Mouse (Mus musculus) c-Kit-positive CD71-positive TER-119-positive erythroid progenitor cells, embryonic 14.5 days (primary cell): ENCODE data around the gene Dlg2.

Experiments
- DNase-seq: peaks from one replicate; pipeline ENCODE4 v3.0.0-alpha.2; 2013; ENCODE audit warnings: low spot score

Dlg2 gene

DNA sequence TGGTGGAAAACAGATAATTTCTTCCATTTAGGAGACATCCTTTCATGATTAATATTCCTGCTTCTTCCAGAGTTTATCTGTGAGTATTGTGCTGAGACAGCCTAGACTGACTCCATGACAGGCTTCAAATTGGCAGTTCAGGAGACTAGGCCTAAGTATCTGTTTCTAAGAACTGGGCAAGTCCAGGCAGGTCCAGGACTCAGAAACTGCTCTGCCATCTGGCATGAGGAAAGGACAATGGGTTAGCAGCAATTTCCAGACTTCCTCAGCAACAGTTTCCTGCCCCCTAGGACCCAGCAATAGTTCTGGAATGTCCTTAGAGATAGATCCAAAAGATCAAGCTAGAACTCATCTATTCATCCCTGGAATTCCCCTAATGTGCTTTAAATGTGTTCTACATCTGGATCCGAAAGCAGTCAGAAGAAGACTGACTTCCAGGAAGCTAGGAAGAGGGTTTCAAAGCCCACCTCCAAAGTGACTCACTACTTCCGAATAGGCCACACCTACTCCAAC is 64.4 kb downstream of the Dlg2 start:
- DNase-seq: no peak

DNA sequence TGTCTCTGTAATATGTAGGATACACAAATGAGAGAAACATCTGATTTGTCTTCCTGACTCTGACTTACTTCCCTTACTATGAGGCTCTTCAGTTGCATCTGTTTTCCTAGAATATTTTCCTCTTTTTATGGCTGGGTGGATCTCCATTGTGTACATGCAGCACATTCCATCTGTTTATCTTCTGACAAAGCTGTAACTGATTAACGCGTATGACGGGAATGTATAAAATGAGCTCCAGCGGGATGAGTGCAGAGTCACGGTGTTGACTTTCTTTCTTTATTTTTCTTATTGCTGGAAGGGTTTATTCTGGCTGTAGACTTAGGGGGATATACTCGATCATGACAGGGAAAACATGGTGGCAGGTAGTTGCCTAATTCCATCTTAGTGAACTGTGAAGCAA is 76.9 kb downstream of the Dlg2 start:
- DNase-seq: no peak

DNA sequence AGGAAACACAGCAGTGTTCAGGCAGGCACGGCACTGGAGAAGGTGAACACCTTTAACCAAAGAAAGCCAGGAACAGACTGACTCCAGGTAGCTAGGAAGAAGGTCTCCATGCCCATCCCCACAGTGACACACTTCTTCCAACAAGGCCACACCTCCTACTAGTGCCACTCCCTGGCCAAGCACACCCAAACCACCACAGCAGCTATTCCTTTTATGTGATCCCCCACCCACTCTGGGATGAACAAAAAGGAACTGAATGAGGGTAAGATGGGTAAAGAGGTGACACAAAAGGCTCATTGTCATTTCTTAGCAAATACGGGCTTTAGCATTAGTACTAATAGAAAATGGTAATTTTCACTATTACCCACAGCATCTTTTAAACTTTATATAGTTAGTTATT is 77.9 kb downstream of the Dlg2 start:
- no peak for DNase-seq

DNA sequence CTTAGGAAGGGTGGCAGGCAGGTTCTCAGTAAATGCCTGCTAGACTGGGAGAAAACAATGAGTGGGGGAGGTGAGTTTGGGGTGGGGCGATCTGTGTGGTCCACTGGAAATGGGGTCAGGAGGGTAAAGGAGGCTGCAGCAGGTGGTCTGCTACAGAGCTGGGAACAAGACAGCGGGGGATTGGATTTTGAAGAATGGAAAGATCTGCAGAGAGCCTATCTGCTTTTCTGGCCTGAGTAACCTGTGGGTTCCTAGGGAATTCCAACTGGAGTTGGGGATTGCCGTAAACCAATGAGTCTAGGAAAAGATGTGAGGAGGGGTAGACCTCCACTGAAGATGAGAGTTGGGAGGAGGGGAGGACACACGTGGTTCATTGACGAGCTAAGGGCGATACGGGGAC is 92.7 kb downstream of the Dlg2 start:
- no peak for DNase-seq

DNA sequence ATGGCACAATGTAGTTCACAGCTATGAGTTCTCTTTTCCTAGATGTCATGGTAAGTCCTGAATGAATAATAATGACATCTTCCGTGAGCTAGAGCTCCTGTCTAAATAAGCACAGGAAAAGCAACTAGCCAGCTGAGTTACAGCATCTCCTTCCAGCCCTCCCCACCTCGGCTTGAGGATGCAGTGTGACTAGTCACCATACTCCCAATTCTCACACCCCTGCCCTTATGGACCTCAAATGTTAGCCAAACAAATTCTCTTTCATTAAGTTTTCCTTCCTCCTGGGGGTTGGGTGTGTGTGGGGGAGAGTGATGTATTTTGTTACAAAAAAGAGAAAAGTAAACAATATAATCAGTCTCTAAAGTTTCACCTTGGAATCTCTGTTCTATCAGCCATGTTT is 111.3 kb downstream of the Dlg2 start:
- DNase-seq: no peak

DNA sequence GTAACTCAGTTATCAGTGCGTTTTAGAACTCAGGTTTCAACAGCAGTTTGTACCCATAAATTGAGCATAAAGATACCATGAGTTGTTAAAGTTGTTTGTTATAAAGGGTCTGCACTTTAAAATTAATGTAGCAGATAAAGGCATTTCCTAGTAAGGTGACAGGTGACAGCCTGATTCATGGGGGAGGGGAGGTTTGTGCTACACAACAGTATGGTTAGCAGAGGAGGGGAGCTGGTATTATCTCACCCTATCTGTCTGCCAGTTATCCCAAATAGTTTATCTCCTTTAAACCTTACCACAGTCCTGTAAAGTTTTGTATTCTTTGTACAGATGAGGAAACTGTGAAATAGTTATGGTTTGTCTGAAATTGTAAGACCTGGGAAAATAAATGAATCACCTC is 111.8 kb downstream of the Dlg2 start:
- no peak for DNase-seq

DNA sequence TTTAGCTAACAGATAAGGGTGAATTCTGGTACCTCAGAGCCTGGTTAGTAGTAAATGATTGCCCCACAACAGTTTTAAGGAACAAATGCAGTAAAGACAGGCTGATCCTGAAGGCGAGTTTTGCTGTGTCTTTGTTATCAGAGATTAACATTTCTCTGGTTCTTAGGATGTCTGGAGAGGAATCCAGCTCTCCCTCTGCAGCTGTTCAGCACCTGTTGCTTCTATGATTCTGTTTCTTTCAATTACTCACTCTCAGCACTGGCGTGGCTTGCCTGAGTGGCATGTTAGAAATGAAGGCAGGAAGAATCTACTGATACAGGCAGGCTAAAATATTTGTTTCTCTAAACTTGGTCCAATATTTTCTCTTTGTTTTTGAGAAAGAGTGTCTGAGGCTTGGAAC is 133.3 kb downstream of the Dlg2 start:
- no peak for DNase-seq

DNA sequence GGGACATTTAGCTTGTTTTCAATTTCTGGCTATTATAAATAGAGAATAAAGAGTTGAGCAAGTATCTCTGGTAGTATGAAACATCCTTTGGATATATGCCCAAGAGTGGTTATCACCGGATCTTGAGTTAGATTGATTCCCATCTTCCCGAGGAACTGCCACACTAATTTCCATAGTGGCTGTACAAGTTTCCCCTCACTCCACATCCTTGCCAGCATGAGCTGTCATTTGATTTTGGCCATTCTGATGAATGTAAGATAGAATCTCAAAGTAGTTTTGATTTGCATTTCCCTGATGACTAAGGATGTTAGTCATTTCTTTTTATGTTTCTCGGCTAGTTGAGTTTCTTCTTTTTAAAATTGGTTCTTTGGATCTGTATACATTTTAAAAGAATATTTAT is 154.1 kb downstream of the Dlg2 start:
- no peak for DNase-seq

DNA sequence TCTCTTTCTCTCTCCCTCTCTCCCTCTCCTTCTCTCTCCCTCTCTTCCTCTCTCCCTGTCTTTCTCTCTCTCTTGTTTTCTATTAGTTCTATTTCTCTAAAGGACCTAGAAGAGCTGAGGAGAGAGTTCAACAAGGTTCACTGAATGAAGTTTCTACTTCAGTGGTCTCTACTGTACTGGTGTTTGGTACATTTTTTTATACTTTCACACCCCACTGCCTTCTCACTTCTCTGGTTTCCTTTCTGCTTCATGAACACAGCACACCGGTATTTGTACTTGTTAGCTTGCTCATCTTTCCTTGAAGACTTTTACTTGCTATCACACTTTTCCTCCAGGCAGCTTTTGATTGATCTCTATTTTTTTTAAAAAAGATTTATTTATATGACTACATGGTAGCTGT is 173.0 kb downstream of the Dlg2 start:
- no peak for DNase-seq

DNA sequence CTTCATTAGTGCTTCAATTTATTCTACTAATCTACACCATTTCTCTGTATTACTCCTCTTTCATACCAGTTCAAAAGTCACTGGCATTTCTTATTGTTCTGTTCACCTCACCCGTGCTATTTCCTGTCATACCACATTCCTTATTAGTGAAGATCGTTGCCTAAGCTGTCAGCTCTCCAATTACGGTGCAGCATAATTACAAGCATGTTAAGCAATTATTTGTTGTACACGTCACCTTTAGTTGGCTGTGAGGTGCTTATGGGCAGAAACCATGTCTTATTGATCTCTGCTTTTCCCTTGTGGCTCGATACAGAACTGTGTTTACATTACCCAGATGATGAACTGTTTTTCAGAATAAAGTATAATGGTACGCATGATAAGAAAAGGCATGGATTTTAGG is 174.7 kb downstream of the Dlg2 start:
- no peak for DNase-seq

DNA sequence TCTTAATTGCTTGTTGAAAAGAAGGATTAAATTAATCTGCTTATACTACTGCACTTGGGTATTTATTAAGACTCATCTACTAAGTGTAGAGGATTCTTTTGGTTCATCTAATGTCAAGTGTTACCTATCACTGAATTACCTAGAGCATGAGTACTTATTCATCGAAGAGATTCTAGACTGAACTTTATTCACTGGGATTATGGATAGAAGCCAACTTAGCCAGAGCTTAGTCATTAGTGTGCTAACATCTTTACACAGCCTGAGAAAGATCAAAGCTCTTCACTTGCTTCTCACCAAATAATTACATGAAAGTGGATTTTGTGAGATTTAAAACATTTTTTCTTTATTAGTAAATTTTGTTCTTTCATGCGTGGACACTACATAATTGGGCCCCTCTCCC is 175.1 kb downstream of the Dlg2 start:
- DNase-seq: no peak

DNA sequence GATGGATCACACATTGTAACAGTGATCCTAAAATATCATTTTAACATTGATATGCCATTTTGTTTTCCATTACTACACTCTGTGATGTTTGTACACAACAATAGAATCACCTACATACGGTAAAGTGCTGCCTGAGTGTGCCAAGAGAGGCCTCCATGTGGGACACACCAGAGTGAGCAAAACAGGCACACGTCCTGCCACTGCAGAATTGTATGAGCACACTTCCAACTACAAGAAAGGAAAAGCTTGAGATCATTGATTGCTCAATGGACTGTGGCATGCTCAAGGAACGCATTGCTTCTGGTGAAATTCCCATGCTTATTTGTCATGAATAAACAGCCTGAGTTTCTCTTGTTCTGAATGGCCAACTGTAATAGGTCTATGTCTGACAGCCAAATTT is 182.1 kb downstream of the Dlg2 start:
- DNase-seq: no peak

DNA sequence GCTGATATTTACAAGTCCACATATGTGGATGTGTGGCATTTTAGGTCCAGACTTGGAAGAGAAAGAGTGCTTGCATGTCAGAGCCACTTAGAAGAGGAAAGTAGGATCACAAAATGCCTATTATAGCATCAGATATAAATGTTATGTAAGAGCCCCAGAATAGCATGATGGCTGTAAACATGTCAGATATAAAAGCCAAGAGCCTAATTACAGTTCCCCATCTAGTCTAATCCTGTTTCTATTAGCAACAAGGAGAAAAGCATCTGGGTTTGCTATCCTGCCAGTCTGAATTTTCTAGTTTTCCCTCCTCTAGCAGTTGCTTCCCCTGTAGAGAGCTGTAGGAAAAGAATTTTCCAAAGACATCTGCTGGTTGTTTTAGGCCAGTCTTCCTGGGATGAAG is 217.6 kb downstream of the Dlg2 start:
- no peak for DNase-seq

DNA sequence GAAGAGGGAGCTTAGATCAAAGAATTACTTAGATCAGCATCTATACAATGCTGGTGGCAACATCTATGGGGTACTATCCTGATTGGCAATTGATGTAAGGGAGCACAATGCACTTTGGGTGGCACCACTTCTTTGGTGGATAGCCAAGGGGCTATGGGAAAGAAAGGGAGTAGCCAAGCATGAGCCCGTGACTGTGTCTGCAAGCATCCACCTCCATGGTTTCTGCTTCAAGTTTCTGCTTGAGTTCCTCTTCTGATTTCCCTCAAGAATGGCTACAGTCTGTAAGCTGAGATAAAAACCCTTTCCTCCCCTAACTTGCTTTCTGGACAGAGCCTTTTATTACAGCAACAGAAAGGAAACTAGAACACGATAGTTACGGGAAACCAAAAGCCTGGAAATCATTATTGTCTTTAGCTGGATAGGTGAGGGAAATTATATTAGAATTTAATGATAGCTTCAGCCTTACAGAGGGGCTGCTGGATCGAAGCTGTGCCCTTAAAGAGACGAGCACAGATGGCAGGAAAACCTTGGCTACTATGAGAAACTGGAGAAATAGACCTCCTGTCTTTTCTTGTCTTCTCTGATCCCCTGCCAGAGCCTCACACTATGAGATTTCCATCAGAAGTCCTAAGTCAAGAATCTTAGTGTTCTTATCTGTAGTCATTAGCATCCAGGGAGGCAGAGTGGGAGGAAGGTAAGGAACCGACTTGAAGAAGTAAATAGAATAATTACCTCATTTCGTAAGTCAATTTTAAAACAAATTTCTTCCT is 219.9 kb downstream of the Dlg2 start:
- DNase-seq: no peak

DNA sequence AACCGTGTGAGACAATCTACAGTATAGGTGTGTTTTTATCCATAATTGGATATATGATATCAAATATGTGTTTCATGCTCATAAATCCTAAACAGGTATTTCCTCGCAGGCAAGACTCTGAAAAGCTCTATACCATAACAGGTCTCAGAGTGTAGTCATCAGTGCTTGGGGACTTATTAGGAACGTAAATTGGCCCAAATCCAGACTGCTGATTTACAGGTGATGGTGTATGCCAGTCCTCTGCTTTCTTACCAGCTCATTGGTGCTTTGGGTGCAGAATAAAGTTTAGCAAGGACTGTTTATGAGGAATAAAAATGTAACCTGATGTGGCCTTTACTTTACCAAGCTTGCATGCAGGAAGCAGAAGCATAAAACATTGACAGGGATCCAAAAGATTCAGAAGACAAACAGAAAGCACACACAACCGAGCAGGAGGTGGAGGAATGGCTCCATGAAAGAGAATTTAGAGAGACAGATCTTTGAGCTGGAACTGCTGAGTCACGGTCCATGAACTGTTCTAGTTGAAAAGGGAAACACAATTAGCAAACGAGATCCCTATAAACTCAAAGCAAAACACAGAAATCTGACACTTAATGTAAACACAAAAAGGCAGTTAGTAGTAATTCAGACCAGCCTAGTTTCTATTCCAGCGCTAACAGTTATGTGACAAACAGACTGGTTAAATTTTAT is 226.8 kb downstream of the Dlg2 start:
- DNase-seq: no peak

DNA sequence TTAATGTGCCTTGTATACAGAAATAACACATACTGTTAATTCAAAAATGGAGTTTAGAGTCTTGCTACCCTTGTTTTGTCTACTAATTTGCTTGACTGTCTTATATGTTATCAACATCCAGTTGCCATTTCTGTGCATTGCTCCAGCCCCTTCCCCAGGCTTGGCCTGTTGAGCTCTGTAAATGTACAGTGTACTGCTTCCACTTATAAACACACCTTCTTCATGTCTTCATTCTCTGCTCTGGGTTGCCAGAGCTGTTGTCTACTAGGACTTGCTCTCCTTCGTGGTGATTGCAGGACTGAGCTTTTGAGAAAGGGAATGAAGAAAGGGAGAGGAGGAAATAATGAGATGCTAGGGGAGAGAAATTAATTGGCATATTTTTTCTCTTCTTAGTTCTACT is 227.5 kb downstream of the Dlg2 start:
- no peak for DNase-seq

DNA sequence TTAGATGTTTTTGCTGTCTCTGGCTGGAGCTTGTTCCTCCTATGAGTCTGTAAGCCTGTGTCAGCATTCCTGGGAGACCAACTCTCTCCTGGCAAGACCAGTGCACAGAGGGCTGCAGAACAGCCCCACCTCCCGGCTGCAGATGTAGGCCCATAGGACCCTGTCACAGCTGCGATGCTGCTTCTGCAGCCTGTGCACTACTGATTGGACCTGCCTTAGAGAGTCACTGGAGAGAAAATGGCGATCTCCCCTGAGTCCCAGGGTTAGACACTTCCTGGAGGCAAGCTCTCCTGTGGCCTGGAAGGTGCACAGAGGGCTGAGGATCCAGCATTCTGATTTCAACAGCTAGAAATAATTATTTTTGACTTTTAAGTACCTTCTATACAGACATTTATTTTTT is 257.6 kb downstream of the Dlg2 start:
- no peak for DNase-seq

DNA sequence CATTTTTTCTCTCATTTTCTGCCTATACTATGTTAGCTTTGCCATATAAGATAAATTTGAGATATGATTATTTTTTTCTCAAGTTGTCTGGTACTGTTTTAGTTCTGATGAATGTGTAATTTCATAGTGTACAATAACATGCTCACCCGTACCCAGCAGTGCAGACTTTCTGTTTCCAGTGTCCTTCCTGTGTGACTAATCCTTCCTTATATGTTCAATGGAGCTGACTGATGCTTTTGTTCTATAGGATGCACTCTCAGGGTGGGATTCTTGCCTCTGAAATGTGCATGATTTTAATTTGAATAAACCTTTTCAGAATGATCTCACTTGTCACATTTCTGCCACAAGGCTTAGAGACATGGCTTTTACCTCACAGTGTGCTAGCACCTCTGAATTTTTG is 259.9 kb downstream of the Dlg2 start:
- DNase-seq: no peak

DNA sequence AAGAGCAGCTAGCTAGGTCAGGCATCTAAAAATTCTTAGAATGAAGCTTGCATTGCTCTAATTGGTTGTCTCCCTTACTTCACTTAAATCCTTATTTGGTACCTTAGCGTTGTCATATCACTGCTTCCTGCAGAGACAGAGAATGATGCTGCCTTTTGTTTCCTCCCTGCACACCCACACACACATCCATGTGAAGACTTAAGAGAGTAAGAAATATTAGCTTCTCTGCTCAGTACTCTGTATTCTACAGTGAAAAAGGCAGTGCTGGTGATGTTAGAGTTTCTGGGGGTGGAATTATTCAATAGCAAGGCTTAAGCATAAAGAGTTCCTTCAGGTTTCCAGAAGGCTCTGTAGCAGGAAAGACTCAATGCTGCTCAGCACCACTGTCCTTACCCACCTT is 272.2 kb downstream of the Dlg2 start:
- no peak for DNase-seq

DNA sequence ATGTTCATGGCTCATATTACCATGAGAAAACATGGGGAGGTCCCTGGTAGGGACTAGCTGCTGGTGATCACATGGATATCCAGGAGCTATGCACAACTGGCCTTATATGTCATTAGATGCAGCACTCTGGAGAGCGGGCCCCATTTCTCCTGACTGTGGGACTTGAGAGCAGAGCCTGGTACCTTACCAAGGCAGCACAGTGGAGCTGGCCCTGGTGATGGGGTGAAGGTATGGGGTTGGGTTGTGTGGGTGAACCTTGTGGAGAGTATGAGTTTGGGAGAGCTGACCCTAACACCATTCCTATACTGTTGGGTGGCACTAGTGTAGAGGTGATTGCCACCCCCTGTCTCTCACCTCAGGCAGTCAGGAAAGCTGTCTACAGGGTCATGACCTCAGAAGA is 311.5 kb downstream of the Dlg2 start:
- no peak for DNase-seq

DNA sequence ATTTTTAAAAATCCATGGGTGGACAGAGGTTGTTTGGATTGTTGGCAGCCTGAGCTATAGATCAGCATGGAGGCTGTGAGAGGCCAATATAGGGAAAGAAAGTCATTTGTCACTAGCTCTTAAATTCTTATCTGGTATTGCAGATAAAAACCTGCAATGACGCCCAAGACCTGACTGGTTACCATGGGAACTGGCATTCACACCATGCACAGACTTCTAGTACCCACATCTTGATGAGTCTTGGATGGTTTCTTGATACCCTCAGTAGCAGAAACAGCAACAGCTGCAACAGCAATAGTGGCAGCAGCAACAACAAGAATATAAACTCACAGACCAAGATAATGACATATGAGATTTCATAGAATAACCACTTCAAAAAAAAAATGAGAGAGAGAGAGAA is 315.1 kb downstream of the Dlg2 start:
- no peak for DNase-seq

DNA sequence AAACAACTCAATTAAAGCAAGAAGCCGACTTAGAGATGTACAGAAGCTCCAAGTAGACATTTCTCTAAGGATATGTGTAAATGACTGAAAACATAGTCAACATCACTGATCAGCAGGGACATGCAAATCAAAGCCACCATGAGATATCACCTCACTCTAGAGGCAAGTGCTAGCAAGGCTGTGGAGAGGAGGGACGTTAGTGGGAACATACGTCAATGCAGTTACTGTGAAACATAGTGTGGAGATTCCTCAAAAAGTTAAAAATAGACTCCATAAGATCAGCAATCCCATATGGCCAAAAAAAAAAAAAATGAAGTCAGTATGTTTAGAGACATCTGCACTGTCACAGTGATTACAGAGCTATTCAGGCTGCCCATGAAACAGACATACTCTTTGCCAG is 349.2 kb downstream of the Dlg2 start:
- DNase-seq: no peak

DNA sequence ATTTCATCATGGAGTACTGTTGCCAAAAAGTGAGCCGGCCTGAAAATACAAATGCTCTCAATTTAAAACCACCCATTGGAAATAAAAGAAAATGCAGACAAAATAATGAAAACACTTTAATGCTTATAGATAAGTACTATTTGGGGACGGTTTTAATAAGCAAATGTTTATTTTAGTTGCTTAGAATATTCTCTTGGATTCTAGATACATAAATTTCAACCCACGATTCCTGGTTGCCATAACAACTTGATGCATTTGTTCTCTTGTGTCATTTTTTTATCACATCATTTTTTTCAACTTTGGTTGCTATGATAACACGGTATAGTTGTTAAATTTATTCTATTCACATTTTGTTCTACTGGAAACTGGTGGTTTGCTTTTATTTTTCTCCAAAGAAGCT is 364.8 kb downstream of the Dlg2 start:
- DNase-seq: no peak
